Mouse (Mus musculus): ENCODE measurements around the gene Lef1.

Gene Lef1

GRCm38 (mm10) chr3:131110191-131111150, at the start of gene Lef1:
Gene Lef1 (plus strand): TSS chr3:131110471.
- no peak for ATAC-seq (ENCODE audit: low TSS enrichment)

GRCm38 (mm10) chr3:131065001-131065400, 45.3 kb upstream of the Lef1 start:
- no peak for ATAC-seq (ENCODE audit: low TSS enrichment)

DNA sequence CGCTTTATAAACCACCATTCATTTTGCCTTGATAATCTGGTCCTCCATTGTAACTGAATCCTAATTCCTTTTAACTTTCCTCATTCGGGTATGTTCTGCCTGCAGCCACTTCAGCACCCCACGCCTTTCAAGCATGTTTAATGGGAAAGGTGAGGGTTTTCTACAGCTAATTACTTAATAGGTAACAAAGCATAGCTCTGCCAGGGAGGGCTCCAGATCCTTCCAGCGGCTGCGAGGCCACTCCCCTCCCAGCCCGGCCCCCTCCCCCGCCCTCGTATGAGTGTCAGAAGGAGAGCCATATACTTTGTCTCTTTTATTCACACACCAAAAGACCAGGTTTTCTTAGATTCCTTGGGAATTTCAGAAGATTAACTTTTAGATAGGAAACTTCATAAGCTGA, 44.1 kb upstream of the Lef1 start:
- ATAC-seq (ENCODE audit: low TSS enrichment), result no peak

DNA sequence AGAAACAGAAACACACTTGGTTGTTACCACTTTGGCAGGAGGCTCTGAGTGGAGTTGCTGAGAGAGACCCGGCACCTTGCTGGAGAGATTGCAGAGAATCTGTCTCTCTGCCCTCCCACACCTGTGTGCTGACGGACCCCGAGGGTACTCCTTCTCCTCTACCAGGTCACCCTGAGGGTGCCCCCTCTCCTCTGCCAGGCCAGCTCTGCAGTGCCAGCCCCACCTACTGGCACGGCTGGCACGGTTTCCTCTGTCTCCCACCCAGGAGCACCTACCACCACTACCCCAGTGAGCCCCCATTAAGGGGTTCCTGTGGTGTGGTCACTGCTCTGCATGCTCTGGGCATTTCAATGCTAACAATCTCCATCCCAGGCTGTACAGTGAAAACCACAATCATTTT, 42.3 kb upstream of the Lef1 start:
- no peak for ATAC-seq (ENCODE audit: low TSS enrichment)

DNA sequence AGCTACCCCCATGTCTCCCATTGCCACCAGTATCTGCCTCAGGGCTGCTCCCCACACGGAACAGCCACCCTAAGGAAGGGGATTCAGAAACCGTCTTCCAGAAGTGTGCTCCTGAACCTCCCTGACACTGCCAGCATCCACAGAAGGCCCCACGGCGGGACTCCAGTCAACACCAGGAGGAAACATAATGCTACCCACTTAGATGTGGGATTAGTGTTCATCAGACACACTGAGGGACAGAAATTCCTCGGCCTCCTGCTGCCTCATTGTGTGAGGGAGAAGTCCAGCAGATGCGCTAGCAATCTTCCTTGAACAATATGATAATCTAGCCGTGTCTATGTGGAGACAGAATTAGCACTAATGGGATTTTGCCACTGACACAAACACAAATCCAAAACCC, 40.1 kb upstream of the Lef1 start:
- ATAC-seq (ENCODE audit: low TSS enrichment), result no peak

DNA sequence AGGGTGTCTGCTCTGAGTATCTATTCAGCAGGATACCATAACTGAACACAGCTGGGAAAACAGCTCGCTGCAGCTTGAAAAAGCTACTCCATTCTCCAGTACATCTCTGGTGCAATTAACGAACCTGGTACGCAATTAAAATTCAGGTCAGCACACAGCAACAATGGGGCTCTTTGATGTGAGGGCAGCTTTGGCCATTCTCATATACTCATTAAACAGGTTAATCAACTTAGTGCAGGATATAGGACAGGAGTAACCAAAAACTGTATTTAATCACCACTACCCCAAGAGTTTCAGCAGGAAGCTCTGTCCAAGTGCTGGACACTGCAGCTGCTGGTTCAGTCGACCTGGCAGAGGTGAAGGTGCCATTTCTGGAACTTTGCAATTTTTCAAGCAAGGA, 37.6 kb upstream of the Lef1 start:
- ATAC-seq (ENCODE audit: low TSS enrichment), result no peak

GRCm38 (mm10) chr3:131073946-131074345, 36.3 kb upstream of the Lef1 start:
- no peak for ATAC-seq (ENCODE audit: low TSS enrichment)

- no peak for ATAC-seq (ENCODE audit: low TSS enrichment)
Observed at GRCm38 (mm10) chr3:131078041-131078621, 32.1 kb upstream of the Lef1 start.

- no peak for ATAC-seq (ENCODE audit: low TSS enrichment)
Observed at GRCm38 (mm10) chr3:131078719-131079118, 31.6 kb upstream of the Lef1 start.

- no peak for ATAC-seq (ENCODE audit: low TSS enrichment)
Observed at GRCm38 (mm10) chr3:131083722-131084121, 26.5 kb upstream of the Lef1 start.

GRCm38 (mm10) chr3:131084718-131085561, 25.3 kb upstream of the Lef1 start:
- peak; percentile 89 for ATAC-seq (ENCODE audit: low TSS enrichment)

GRCm38 (mm10) chr3:131085978-131086377, 24.3 kb upstream of the Lef1 start:
- no peak for ATAC-seq (ENCODE audit: low TSS enrichment)

GRCm38 (mm10) chr3:131089721-131090120, 20.6 kb upstream of the Lef1 start:
- ATAC-seq (ENCODE audit: low TSS enrichment), result no peak

GRCm38 (mm10) chr3:131092113-131092512, 18.2 kb upstream of the Lef1 start:
- ATAC-seq (ENCODE audit: low TSS enrichment), result no peak

DNA sequence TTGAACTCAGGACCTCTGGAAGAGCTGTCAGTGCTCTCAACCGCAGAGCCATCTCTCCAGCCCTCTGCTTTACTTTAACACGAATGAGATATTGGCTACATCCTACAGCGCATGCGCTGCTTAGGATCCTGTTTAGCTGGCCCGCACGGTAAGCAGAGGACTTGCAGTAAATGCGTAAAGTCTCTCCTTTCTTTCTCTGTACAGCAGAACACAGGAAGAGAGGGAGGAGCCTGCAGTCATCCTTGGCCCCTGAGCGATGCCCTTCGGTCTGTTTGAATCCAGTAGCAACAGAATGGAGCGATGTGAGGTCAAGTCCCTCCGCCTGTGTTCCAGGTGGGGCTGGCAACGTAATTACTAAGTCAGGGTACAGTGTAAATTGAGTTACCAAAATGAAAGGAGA, 16.5 kb upstream of the Lef1 start:
- no peak for ATAC-seq (ENCODE audit: low TSS enrichment)

DNA sequence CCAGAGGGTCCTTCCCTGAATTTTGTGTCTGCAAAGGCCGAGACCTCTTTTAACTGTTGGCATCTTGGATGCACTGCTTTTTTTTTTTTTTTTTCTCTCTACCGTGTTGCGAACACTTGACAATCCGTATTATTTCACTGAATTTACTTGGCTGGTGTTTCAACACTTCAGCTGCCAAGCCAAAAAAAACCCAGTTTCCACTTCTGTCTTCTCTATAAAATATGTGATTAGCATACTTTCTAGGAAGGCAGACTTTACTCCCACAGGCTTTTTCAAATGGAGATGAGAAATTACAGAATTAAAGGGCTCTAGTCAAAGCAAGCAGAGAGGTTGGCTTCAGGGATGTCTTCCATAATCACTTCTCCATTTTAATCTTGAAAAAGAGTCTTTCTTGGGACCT, 14.2 kb upstream of the Lef1 start:
- ATAC-seq (ENCODE audit: low TSS enrichment), result peak; percentile 91

DNA sequence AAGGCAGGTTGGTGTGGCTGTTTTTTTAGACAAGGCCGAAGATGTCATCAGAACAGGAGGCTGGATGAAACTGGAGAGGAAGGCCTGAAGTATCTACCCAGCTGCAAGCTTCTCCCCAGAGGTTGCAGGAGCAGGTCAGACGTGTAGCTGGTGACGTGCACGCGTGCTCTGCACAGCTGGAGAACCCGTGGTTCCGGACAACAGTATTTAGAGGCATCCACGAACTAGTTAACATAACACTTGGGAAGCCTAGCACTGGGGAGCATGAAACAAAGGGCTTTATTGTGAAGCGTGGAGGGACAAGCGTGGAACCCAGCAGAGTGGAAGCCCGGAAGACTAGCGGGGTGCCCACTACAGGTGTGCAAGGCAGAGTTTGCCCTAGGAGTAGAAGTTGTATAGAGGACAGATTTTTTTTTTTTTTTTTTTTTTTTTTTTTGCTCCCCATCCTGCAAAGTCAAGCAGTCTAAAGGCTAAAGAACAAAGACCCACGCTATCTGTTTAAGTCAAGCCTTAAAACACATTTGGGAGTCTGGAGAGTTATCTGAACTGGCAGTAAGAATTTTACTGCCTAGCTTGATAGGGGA, 8.0 kb upstream of the Lef1 start:
- no peak for ATAC-seq (ENCODE audit: low TSS enrichment)

DNA sequence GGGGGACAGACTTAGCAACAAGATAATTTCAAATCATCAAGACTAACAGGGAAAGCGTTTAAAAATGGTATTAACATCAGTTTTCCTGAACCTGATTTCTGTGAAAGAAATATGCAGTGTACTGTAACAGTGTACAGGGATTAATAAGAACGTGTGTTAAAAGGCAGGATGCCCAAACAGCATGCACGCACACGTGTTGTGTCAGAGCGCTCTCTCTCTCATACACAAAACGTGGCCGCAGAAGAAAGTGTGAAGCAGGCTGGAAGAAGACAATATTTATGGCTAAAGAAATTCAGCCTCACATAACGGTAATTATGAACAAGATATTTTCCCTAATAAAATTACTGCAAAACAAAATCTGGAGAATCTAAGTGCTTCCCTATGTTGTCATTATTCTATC, 4.9 kb upstream of the Lef1 start:
- ATAC-seq (ENCODE audit: low TSS enrichment), result no peak

DNA sequence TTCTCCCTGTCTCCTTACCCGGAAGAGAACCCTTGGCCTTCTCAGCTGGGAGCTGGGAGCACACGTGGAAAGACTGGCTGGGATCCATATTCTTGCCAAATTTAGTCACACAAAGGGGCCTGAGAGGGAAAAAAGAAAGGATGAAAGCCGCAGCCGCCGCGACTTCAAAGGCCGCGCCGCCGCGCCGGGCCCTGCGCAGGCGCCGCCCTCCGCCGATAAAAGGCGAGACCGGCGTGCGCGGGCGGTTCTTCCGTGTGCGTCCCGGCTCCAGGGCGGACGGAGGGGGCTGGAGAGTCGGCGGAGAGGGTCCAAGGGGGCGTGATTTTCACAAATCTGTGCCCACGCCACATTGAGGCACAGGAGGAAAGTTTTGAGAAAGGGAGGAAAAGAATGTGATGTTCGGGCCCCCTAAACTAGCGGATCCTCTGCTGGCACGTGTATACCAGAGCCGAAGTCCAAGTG, 4.3 kb upstream of the Lef1 start:
- peak; percentile 29; the same call in 1 of the 2 replicates for ATAC-seq (ENCODE audit: low TSS enrichment)

DNA sequence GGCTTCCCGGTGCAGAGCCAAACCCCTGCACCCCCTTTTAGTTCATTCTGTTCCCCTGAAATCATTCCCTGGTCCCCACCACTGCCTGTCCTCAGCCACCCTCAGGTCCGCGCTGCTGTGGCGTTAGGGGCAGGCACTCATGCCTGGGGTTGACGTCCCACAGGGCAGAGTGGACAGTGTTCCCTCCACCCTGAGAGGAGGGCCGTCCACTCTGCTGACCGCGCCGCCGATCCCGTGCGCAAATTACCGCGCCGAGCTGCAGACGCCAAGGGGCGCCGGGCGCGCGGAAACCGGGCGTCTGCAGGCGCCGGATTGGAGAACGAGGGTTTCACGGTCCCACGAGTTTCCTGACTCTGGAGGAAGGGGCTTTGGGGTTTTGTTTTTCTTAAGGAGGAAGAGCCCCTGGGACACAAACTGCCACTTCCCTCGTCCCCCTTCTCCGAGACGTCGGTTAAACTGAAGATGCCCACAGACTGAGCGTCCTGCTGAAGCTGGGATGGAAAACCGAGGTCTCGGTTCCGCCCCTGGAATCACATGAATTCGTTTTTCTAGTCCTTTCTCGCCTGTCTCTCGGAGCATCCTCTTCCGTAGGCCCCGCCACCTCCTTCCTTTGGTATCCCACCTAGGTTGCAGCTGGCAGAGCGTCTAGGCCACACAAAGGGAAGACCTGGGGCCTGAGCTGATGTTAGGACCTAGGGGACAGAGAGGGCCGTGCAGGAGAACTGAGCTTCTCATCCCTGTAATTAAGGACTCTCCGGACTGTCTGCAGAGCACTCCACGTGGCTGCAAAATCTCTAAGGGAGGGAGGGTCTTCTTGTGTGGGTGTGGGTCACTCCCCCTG, 3.6 kb upstream of the Lef1 start:
- ATAC-seq (ENCODE audit: low TSS enrichment), result no peak

All from frontal cortex, adult (tissue).